Mouse (Mus musculus) retina, postnatal 7 days (tissue): Measurements from ENCODE around the gene Fbxw25.
"Not testable (repeated sequence)": the region's sequence is repeated elsewhere in the genome, so short reads cannot be mapped to it uniquely, and the experiment has no call there.

Source experiments
- DNase-seq: peaks from one replicate; pipeline ENCODE4 v3.0.0-alpha.2; 2012; ENCODE audit warnings: low read depth, low spot score

Fbxw25 gene

DNA sequence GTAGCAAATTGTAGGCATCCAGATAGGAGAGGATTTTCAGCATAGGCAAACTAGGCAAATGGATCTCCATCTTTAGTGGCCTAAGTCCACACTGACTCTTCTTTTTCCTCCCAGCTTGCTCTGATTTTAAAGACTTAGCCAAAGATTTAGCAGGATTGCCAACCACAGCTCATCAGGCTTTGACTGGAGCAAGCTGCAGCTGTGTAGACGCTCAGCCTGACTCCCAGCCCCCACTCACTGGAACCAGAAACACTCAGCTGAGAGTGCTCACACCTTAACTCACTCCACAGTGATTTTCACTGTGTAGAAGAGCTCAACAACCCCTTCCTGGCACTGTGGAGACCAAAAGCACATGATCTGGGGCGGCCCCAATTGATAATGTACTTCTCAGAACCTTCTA, at the start of gene Fbxw25:
Gene Fbxw25 (minus strand): TSS at position 101 of the 400 bp plus-strand sequence.
- not testable (repeated sequence) for DNase-seq

GRCm38 (mm10) chr9:109702600-109702999, 38.1 kb upstream of the Fbxw25 start, which contains the start of gene Fbxw18:
TSS of gene Fbxw18 (minus strand) at chr9:109702700.
- DNase-seq, result not testable (repeated sequence)

DNA sequence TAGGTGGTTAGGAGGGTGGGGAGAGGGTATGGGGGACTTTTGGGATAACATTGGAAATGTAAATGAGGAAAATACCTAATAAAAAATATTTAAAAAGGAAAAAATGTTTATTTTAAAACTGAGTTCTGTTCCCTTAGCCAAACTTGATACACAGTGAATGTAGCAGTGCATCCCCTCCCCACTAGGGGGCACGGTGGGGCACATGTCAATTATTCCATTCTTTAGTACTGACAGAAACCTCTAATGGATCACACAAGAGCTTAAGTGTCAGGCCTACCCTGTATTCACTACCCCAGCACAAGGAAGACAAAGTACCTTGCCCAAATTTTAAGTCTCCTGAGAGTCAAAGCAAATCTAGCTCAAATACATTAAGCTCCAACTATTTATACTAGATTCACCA, 20.8 kb upstream of the Fbxw25 start:
- peak; percentile 13 for DNase-seq

DNA sequence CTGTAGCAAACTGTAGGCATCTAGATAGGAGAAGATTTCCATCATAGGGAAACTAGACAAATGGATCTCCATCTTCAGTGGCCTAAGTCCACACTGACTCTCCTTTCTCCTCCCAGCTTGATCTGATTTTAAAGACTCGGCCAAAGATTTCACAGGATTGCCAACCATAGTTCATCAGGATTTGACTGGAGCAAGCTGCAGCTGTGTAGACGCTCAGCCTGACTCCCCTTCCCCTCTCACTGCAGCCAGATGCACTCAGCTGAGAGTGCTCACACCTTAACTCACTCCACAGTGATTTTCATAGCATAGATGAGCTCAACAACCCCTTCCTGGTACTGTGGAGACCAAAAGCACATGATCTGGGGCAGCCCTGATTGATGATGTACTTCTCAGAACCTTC, 38.5 kb downstream of the Fbxw25 start, which contains the start of gene Fbxw24:
Gene Fbxw24 (minus strand): TSS at position 101 of the 400 bp plus-strand sequence.
- DNase-seq, result not testable (repeated sequence)

GRCm38 (mm10) chr9:109606837-109607236, 57.6 kb downstream of the Fbxw25 start:
- DNase-seq, result peak; percentile 14

DNA sequence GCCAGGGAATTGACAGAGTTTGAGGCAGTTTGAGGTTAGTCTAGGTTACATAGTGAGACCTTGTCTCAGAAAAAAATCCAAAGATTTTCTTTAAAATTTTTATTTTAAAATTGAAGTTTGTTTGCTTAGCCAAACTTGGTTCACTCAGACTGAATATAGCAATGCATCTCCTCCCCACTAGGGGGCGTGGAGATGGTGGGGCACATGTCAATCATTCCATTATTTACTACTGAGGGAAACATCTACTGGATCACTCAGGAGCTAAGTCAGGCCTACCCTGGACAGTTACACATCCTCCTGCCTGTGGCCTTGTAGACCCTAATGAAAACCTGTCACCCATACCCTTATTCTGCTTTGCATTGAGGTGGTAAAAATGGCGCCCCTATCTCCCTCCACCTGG, 62.3 kb downstream of the Fbxw25 start:
- DNase-seq, result not testable (repeated sequence)

DNA sequence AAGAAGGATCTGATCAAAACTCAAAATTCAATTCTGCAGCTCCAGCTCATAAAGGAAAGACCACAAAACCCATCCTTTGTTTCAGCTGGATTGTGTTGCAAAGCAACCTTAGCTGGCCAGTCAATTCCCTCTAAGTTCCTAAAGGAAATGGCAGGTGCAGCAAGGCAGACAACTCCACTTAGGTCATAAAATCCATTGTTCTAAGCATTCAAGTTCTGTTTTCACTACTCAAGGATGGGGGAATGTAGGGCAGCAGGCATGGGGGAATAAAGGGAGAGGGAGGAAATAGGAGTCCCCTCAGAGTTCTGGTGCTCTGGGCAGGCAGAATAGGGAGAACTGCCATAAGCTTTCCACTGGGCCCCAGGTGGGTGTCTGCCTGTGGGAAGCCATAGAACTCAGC, 67.2 kb downstream of the Fbxw25 start:
- no peak for DNase-seq
